Mouse (Mus musculus) small intestine, adult 2 months (tissue): ENCODE data around the gene 4930578C19Rik. TPM values are rescaled to one million over a fixed set of nuclear protein-coding genes. Genes with fewer than 3 reads are reported as not detected.
"Not testable (repeated sequence)": the region's sequence is repeated elsewhere in the genome, so short reads cannot be mapped to it uniquely, and the experiment has no call there.

ENCODE experiments used
- H3K27ac ChIP-seq: fragments of 200-500 bp; 2 replicates; pipeline ENCODE4 v1.5.1; 2012; ENCODE audit warnings: low read depth, low read length, control low read depth, inconsistent platforms; ENCODE audit not compliant: insufficient read depth
- H3K27me3 ChIP-seq: fragments of 200-500 bp; 2 replicates; pipeline ENCODE4 v1.6.1; 2012; ENCODE audit warnings: mild to moderate bottlenecking, moderate library complexity, low read length, inconsistent platforms; ENCODE audit not compliant: control insufficient read depth, insufficient read depth
- H3K36me3 ChIP-seq: fragments of 200-500 bp; 2 replicates; pipeline ENCODE4 v1.6.1; 2012; ENCODE audit warnings: mild to moderate bottlenecking, low read length, control low read depth, inconsistent platforms; ENCODE audit not compliant: control insufficient read depth, insufficient read depth
- H3K4me1 ChIP-seq: fragments of 200-500 bp; 2 replicates; pipeline ENCODE4 v1.6.1; 2012; ENCODE audit warnings: low read length, inconsistent platforms, mixed read lengths; ENCODE audit not compliant: control insufficient read depth, insufficient read depth, insufficient read length
- H3K4me3 ChIP-seq: fragments of 200-500 bp; 2 replicates; pipeline ENCODE4 v1.5.1; 2012; ENCODE audit warnings: low read depth, mild to moderate bottlenecking, control low read depth, inconsistent platforms, low read length, moderate library complexity
- CTCF ChIP-seq: fragments of 200-500 bp; IDR thresholded peaks from 2 replicates; pipeline ENCODE4 v1.5.1; 2012; ENCODE audit warnings: low read depth, mild to moderate bottlenecking, control low read depth, inconsistent platforms, low read length, moderate library complexity, mixed read lengths; ENCODE audit not compliant: insufficient replicate concordance, insufficient read length; ENCODE audit errors: extremely low read depth
- POLR2A ChIP-seq: fragments of 200-500 bp; IDR thresholded peaks from 2 replicates; pipeline ENCODE4 v1.6.1; 2012; ENCODE audit warnings: low read depth, mild to moderate bottlenecking, control low read depth, inconsistent platforms, low read length, moderate library complexity
- WGBS: fragments of 180-500 bp; shearing (Covaris S2); methylation state at CpG from one replicate; pipeline ENCODE4 v1.1.7; 2018; 5-methylcytosine and 5-hydroxymethylcytosine counted together
- polyA plus RNA-seq: library from polyadenylated mRNA; depleted of rRNA; stranded (reverse); fragments of >200 nt; gene quantifications from 2 replicates; pipeline ENCODE4 v1.2.3, GENCODE M21; 2012

4930578C19Rik gene
- polyA plus RNA-seq, 1 experiment: 0.32 TPM

GRCm38 (mm10) chrX:18418977-18419376 is 42.2 kb downstream of the 4930578C19Rik start:
- Histone ChIP-seq H3K4me1 (no peaks in the 10 kb centered on the region), H3K27me3 (no peaks in the 10 kb centered on the region), H3K36me3 (no peaks in the 10 kb centered on the region), H3K4me3 (no peak overlapping the region), H3K27ac (no peak overlapping the region)
- TF ChIP-seq CTCF (no peak), POLR2A (no peak)
- 7% methylated on average over 1 of the region's 1 CpGs for WGBS

DNA sequence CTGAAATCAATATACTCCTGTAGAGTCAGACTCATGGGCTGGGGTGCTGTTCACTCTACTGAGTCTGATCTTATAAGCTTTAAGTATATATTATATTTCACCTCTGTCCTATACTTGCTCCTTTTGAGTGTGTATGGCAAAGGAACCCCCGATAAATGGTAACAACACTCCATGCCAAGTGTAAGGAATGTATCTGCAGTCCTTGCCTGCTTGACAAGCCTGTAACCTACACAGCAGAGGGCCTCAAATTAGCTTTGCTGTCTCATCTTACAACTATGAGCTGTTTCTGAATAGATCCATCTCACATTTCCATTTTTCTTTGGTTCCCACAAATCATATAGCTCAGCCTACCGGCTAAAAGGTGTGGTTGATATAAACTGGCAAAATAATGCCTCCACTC is 46.6 kb downstream of the 4930578C19Rik start:
- H3K27me3 ChIP-seq: no peaks in the 10 kb centered on the region
- no peaks in the 10 kb centered on the region for H3K36me3 ChIP-seq
- H3K4me3 ChIP-seq: no peak overlapping the region
- WGBS: 95% methylated on average over 2 of the region's 2 CpGs
- TF ChIP-seq POLR2A: no peak
- TF ChIP-seq CTCF: no peak
- H3K27ac ChIP-seq: no peak overlapping the region
- no peaks in the 10 kb centered on the region for H3K4me1 ChIP-seq

- no peaks in the 10 kb centered on the region for H3K27me3 ChIP-seq
- H3K36me3 ChIP-seq: no peaks in the 10 kb centered on the region
- no peak overlapping the region for H3K4me3 ChIP-seq
- H3K27ac ChIP-seq: no peak overlapping the region
- 89% methylated on average over 10 of the region's 10 CpGs for WGBS
- TF ChIP-seq POLR2A (no peak), CTCF (no peak)
- no peaks in the 10 kb centered on the region for H3K4me1 ChIP-seq
Measured at GRCm38 (mm10) chrX:18411071-18411840, 49.9 kb downstream of the 4930578C19Rik start.

DNA sequence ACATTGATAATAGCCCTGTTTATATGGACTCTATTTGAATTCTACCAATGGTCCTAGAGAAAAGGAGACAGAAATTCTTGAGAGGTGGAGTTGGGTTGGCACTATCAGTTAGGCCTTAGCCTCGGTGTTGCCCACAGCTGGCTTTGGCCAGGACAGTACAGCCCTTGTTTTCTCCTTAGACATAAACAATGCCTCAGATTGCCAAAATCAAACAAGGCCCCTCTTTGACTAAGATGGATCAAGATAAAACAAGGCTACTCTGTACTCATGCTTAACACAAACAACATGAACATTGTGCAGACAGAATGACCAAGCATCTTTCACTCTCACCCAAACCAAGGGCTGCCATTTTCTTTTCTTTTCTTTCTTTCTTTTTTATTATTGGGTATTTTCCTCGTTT is 51.6 kb downstream of the 4930578C19Rik start:
- Histone ChIP-seq H3K4me3 (no peak overlapping the region), H3K36me3 (no peaks in the 10 kb centered on the region), H3K27me3 (no peaks in the 10 kb centered on the region), H3K27ac (no peak overlapping the region), H3K4me1 (no peaks in the 10 kb centered on the region)
- 55% methylated on average over 2 of the region's 2 CpGs for WGBS
- TF ChIP-seq POLR2A: no peak
- no peak for TF ChIP-seq CTCF

DNA sequence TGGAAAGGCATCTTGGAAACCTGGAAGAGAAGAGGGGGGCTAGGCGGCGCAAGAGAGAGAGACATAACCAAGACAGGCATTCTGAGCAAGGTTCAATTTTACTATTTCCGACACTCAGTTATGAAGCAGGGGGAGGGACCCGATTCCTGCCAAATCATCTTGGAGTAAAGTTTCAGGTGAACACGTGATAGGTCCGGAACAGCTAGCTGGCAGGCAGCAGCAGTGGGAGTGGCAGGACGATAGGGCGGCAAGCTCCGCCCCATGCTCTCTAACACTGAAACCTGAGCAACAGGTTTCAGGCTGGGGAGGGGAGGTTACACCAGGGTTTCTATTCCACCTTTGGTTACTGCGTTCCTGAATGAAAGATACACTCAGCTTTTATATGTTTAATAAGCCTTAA is 58.9 kb downstream of the 4930578C19Rik start:
- TF ChIP-seq POLR2A: no peak
- no peak for TF ChIP-seq CTCF
- 22% methylated on average over 10 of the region's 10 CpGs for WGBS
- H3K27ac ChIP-seq: no peak overlapping the region
- no peaks in the 10 kb centered on the region for H3K27me3 ChIP-seq
- H3K36me3 ChIP-seq: no peaks in the 10 kb centered on the region
- H3K4me3 ChIP-seq: peak overlapping the region; percentile 45
- no peaks in the 10 kb centered on the region for H3K4me1 ChIP-seq

GRCm38 (mm10) chrX:18396700-18397099 is 64.5 kb downstream of the 4930578C19Rik start:
- Histone ChIP-seq H3K4me3 (no peak overlapping the region), H3K36me3 (no peaks in the 10 kb centered on the region), H3K27me3 (no peaks in the 10 kb centered on the region), H3K4me1 (no peaks in the 10 kb centered on the region), H3K27ac (no peak overlapping the region)
- WGBS: 39% methylated on average over 2 of the region's 2 CpGs
- no peak for TF ChIP-seq POLR2A
- TF ChIP-seq CTCF: no peak

- H3K36me3 ChIP-seq, H3K4me1 ChIP-seq, H3K27ac ChIP-seq, H3K4me3 ChIP-seq, H3K27me3 ChIP-seq: not testable (repeated sequence)
- WGBS: 48% methylated on average over 5 of the region's 5 CpGs
Measured at GRCm38 (mm10) chrX:18384181-18384580, 77.0 kb downstream of the 4930578C19Rik start.
